Mouse (Mus musculus): ENCODE data around the gene Jmjd1c. TPM values are rescaled to one million over a fixed set of nuclear protein-coding genes. Genes with fewer than 3 reads are reported as not detected.
A peak's percentile ranks its signal among the peaks of the same experiment; 100 is the strongest.

The Jmjd1c gene
- polyA plus RNA-seq, 1 experiment from 2014 or later, result 31.6 TPM

GRCm38 (mm10) chr10:67126859-67127758 lies 31.2 kb downstream of the Jmjd1c start:
- peak overlapping the region; percentile 93 for H3K4me3 ChIP-seq
- peak; percentile 70 for DNase-seq (ENCODE audit: low spot score)
- H3K36me3 ChIP-seq, result no peaks in the 10 kb centered on the region
- peak overlapping the region; percentile 89 for H3K27ac ChIP-seq
- WGBS, result 1% methylated on average over 115 of the region's 115 CpGs
- H3K4me1 ChIP-seq, result peaks cover 21% of the 10 kb centered on the region
- H3K9me3 ChIP-seq (replicated peaks), result no peaks in the 10 kb centered on the region
- H3K27me3 ChIP-seq (ENCODE audit: low read depth, poor library complexity, severe bottlenecking), result no peaks in the 10 kb centered on the region

DNA sequence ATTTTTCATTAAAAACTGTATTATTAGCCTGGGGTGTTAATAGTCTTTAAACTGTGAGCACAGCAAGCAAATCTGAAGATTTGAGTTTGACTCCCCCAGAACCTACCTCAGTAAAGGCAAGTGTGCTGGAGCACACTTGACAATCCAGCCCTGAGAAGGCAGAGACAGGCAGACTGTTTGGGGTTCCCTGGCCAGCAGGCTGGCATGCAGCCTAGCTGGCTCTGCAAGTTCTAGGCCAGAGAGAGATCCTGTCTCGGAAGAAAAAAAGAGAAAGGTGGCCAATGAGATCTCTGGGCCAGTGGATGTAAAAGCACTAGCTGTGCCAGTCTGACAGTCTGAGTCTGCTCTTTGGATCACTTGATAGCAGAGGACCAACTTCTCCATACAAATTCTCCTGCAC lies 33.6 kb downstream of the Jmjd1c start:
- Histone ChIP-seq H3K9me3 (replicated peaks) (no peaks in the 10 kb centered on the region), H3K27ac (no peak overlapping the region), H3K27me3 (ENCODE audit: low read depth, poor library complexity, severe bottlenecking) (no peaks in the 10 kb centered on the region), H3K4me3 (no peak overlapping the region), H3K36me3 (no peaks in the 10 kb centered on the region), H3K4me1 (peaks cover 21% of the 10 kb centered on the region)
- WGBS, result 55% methylated on average over 1 of the region's 1 CpGs
- no peak for DNase-seq (ENCODE audit: low spot score)

DNA sequence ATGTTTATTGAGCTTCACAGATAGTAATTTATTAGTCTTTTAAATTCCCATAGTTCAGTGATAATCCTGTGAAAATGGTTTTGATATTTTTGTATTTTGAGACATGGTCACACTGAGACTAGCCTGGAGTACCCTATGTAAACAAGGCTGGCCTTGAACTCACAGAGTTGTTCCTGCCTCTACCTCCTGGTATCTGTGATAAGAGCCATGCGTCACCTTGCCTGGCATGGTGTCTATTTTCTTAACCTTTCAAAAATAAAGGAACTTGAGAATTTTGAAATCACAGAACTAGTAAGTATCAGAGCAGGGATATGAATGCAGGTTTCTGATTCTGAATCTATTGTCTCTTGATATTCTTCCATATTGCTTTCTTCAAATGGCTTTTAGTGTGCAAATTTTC lies 35.8 kb downstream of the Jmjd1c start:
- Histone ChIP-seq H3K27ac (no peak overlapping the region), H3K27me3 (ENCODE audit: low read depth, poor library complexity, severe bottlenecking) (no peaks in the 10 kb centered on the region), H3K4me1 (peaks cover 11% of the 10 kb centered on the region), H3K9me3 (replicated peaks) (no peaks in the 10 kb centered on the region), H3K36me3 (no peaks in the 10 kb centered on the region), H3K4me3 (no peak overlapping the region)
- WGBS, result 94% methylated on average over 1 of the region's 1 CpGs
- DNase-seq (ENCODE audit: low spot score), result no peak

DNA sequence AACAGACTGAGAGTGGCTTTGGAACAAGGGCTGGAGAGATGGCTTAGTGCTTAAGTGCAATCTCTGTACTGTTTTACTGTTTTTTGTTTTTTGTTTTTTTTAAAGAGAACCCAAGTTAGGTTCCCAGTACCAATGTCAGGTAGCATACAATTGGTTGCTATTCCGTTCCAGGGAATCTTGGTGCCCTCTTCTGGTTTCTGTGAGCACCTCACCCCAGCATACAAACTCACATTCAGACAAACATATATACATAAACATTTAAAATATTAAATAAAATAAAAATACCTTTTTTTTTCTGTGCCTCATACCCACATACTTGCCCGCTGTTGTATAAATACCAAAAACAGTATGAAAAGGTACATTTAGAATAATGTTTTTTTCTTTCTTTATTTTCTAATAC lies 38.4 kb downstream of the Jmjd1c start:
- Histone ChIP-seq H3K27ac (no peak overlapping the region), H3K27me3 (ENCODE audit: low read depth, poor library complexity, severe bottlenecking) (no peaks in the 10 kb centered on the region), H3K36me3 (no peaks in the 10 kb centered on the region), H3K9me3 (replicated peaks) (no peaks in the 10 kb centered on the region), H3K4me3 (no peak overlapping the region), H3K4me1 (no peaks in the 10 kb centered on the region)
- 94% methylated on average over 2 of the region's 2 CpGs for WGBS
- no peak for DNase-seq (ENCODE audit: low spot score)

DNA sequence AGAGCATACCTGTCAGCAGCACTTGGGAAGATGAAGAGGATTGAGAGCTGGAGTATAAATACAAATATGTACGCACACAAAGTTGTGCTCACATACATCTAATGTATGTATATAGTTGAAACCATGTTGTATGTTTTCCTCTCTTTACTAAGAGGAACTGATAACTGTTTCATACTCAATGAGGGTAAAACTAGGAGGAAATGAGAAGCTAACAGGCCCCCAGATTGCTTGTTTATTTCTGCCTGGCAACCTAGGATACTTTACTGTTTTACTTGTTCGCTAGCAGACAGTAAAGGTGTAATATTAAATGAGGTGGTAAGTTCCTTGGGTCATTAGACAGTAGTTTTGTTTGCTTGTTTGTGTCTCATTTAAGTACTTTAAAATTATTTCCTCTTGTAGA lies 41.5 kb downstream of the Jmjd1c start:
- no peaks in the 10 kb centered on the region for H3K9me3 ChIP-seq (replicated peaks)
- no peak for DNase-seq (ENCODE audit: low spot score)
- H3K27ac ChIP-seq, result no peak overlapping the region
- H3K4me3 ChIP-seq, result no peak overlapping the region
- H3K27me3 ChIP-seq (ENCODE audit: low read depth, poor library complexity, severe bottlenecking), result no peaks in the 10 kb centered on the region
- H3K4me1 ChIP-seq, result no peaks in the 10 kb centered on the region
- no peaks in the 10 kb centered on the region for H3K36me3 ChIP-seq
- WGBS, result 90% methylated on average over 2 of the region's 2 CpGs

DNA sequence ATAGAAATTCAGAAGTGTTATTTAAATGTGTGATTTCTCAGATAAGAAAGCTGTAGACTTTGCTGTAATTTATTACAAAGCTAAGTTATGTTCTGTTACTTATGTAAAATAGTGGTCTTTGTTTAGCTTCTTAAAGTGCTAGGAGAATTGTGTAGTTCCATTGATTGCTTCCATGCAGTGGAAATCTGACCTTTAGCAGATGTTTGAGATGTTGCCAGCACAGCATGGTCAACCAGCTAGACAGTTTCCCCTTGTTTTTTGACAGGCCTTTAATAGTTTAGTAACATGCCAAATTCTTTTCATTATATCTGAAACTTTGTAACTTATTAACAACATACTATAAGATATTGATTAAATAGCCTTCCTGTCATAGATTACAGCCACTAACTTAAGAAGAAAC lies 47.7 kb downstream of the Jmjd1c start:
- Histone ChIP-seq H3K4me1 (peaks cover 11% of the 10 kb centered on the region; the same call in 1 of the 2 replicates), H3K9me3 (replicated peaks) (no peaks in the 10 kb centered on the region), H3K27me3 (ENCODE audit: low read depth, poor library complexity, severe bottlenecking) (no peaks in the 10 kb centered on the region), H3K36me3 (no peaks in the 10 kb centered on the region), H3K4me3 (no peak overlapping the region), H3K27ac (no peak overlapping the region)
- no peak for DNase-seq (ENCODE audit: low spot score)

DNA sequence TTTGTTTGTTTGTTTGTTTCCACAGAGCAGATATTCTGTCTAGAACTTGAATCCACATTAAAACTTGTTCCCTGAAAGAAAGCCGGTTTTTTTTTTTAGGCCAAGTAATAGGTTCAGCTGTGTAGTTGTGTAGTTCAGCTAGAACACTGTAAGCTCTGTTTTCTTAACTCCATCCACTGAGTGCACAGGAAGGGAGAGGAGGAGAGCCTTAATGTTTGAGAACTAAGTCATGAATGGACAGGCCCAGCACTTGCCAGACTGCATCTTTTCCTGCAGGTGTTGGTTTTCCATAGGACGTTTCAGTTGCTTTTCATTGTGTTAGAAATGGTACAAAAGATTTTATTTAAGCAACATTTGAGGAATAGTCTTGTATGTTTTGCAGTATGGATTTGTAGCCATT lies 48.3 kb downstream of the Jmjd1c start:
- 82% methylated on average over 2 of the region's 2 CpGs for WGBS
- no peaks in the 10 kb centered on the region for H3K9me3 ChIP-seq (replicated peaks)
- DNase-seq (ENCODE audit: low spot score), result no peak
- H3K36me3 ChIP-seq, result no peaks in the 10 kb centered on the region
- H3K4me1 ChIP-seq, result peaks cover 11% of the 10 kb centered on the region; the same call in 1 of the 2 replicates
- no peak overlapping the region for H3K4me3 ChIP-seq
- H3K27me3 ChIP-seq (ENCODE audit: low read depth, poor library complexity, severe bottlenecking), result no peaks in the 10 kb centered on the region
- H3K27ac ChIP-seq, result no peak overlapping the region

GRCm38 (mm10) chr10:67145623-67146022 lies 49.7 kb downstream of the Jmjd1c start:
- Histone ChIP-seq H3K27ac (no peak overlapping the region), H3K9me3 (replicated peaks) (no peaks in the 10 kb centered on the region), H3K4me1 (peaks cover 11% of the 10 kb centered on the region; the same call in 1 of the 2 replicates), H3K4me3 (no peak overlapping the region), H3K36me3 (no peaks in the 10 kb centered on the region), H3K27me3 (ENCODE audit: low read depth, poor library complexity, severe bottlenecking) (no peaks in the 10 kb centered on the region)
- WGBS, result 91% methylated on average over 4 of the region's 4 CpGs
- no peak for DNase-seq (ENCODE audit: low spot score)

DNA sequence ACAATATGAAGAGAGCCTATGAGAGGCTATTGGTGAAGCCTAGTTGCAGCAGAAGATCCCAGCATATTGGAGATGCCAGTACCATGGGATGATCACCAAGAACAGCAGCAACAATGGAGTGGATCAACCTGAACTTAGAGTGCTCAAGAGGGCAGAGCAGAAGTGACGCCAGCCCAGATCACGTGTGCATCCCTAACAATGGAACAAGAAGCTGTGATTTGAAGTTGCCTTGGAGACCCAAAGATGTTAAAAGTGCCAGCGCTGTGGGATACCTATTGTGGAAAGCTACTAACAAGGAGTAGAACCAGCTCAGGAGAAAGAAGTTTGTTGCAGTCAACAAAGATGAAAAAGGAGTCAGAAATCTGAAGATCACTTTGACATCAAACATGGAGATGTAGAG lies 55.8 kb downstream of the Jmjd1c start:
- H3K9me3 ChIP-seq (replicated peaks), result 0 out of 2 replicates have a peak, but pooled peaks cover 2% of the 10 kb centered on the region
- 87% methylated on average over 3 of the region's 3 CpGs for WGBS
- no peaks in the 10 kb centered on the region for H3K4me1 ChIP-seq
- no peak overlapping the region for H3K27ac ChIP-seq
- H3K27me3 ChIP-seq (ENCODE audit: low read depth, poor library complexity, severe bottlenecking), result no peaks in the 10 kb centered on the region
- DNase-seq (ENCODE audit: low spot score), result no peak
- H3K4me3 ChIP-seq, result no peak overlapping the region
- 0 out of 2 replicates have a peak, but pooled peaks cover 7% of the 10 kb centered on the region for H3K36me3 ChIP-seq

- 0 out of 2 replicates have a peak, but pooled peaks cover 7% of the 10 kb centered on the region for H3K36me3 ChIP-seq
- H3K27me3 ChIP-seq (ENCODE audit: low read depth, poor library complexity, severe bottlenecking), result no peaks in the 10 kb centered on the region
- H3K27ac ChIP-seq, result no peak overlapping the region
- no peak overlapping the region for H3K4me3 ChIP-seq
- DNase-seq (ENCODE audit: low spot score), result no peak
- H3K9me3 ChIP-seq (replicated peaks), result 0 out of 2 replicates have a peak, but pooled peaks cover 2% of the 10 kb centered on the region
- 88% methylated on average over 3 of the region's 3 CpGs for WGBS
- H3K4me1 ChIP-seq, result no peaks in the 10 kb centered on the region
Measured at GRCm38 (mm10) chr10:67154647-67155046, 58.7 kb downstream of the Jmjd1c start.

DNA sequence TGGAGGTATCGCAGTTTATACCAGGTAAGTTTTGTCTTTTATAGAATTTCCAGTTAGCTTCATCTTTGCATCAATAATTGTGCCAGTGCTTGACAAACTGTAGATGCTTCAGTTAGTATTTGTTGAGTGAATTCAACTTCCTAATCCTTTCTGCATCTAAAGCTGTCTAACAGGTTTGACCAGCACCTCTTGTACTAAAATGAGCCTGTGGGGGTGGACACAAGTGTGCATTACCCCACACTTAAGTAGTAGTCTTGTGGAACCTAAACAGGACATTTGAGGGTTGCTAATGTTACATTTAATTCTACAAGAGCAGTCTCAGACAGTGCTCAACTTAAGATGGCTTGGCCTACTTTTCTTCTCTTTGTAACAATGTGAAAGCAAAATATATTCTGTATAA lies 78.1 kb downstream of the Jmjd1c start:
- WGBS, result 98% methylated on average over 1 of the region's 1 CpGs
- H3K36me3 ChIP-seq, result peaks cover 3% of the 10 kb centered on the region; the same call in 1 of the 2 replicates
- H3K4me1 ChIP-seq, result no peaks in the 10 kb centered on the region
- DNase-seq (ENCODE audit: low spot score), result no peak
- H3K9me3 ChIP-seq (replicated peaks), result no peaks in the 10 kb centered on the region
- H3K27me3 ChIP-seq (ENCODE audit: low read depth, poor library complexity, severe bottlenecking), result no peaks in the 10 kb centered on the region
- H3K4me3 ChIP-seq, result no peak overlapping the region
- no peak overlapping the region for H3K27ac ChIP-seq

DNA sequence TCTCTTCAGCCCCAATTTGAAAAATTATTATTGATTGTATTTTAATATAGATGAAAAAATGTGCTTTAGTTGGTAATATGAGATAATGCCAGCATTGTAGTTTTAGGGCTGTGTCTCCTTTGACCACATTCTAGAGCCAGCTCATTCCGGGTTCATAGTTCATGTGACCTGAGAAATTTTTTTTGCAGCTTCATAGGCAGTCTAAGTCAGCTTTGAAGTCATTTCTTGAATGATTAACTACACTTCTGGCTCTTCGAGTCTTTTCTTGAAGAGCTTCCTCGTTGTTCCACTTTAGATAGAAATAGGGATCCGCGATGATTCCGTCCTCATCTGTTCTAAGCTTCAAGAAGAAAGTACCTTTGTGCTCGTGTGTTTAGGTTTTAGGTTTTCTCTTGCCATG lies 80.1 kb downstream of the Jmjd1c start:
- no peak for DNase-seq (ENCODE audit: low spot score)
- H3K4me3 ChIP-seq, result no peak overlapping the region
- H3K36me3 ChIP-seq, result no peaks in the 10 kb centered on the region
- 87% methylated on average over 7 of the region's 7 CpGs for WGBS
- H3K27ac ChIP-seq, result no peak overlapping the region
- H3K4me1 ChIP-seq, result peaks cover 6% of the 10 kb centered on the region; the same call in 1 of the 2 replicates
- no peaks in the 10 kb centered on the region for H3K9me3 ChIP-seq (replicated peaks)
- no peaks in the 10 kb centered on the region for H3K27me3 ChIP-seq (ENCODE audit: low read depth, poor library complexity, severe bottlenecking)

DNA sequence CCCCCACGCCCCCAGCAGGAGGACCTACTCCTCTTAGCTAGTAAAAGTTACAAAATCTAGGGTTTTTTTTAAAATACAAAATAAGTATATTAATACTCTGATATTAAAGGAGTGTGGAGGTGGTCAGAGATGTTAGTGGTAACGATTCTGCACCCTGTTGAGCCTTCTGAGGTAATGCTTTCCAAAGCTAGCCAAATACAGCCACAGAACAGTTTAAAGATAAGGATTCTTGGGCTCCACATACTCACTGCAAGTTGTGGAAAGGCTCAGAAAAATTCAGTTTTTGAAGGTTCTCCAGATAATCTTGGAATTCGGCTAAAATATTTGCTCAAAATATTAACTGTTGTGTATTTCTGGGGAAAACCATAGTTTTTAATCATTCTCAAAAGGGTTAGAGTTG lies 81.0 kb downstream of the Jmjd1c start:
- 86% methylated on average over 3 of the region's 3 CpGs for WGBS
- Histone ChIP-seq H3K27me3 (ENCODE audit: low read depth, poor library complexity, severe bottlenecking) (no peaks in the 10 kb centered on the region), H3K36me3 (no peaks in the 10 kb centered on the region), H3K4me1 (peaks cover 9% of the 10 kb centered on the region; the same call in 1 of the 2 replicates), H3K4me3 (no peak overlapping the region), H3K9me3 (replicated peaks) (no peaks in the 10 kb centered on the region), H3K27ac (no peak overlapping the region)
- DNase-seq (ENCODE audit: low spot score), result no peak

Data from limb, embryonic 10.5 days (tissue).